Mouse (Mus musculus): ENCODE measurements around the gene Keap1. TPM values are rescaled to one million over a fixed set of nuclear protein-coding genes. Genes with fewer than 3 reads are reported as not detected.

The Keap1 gene
- polyA plus RNA-seq, 1 experiment from 2014 or later = 34.2 TPM

- 17% methylated on average over 17 of the region's 17 CpGs for WGBS
- Histone ChIP-seq H3K27me3 (ENCODE audit: control insufficient read depth, insufficient read depth, low read length) (peaks cover 52% of the 10 kb centered on the region), H3K36me3 (ENCODE audit: control insufficient read depth, insufficient read depth, low read length) (no peaks in the 10 kb centered on the region), H3K9ac (ENCODE audit: low read depth, low read length) (no peak overlapping the region), H3K4me3 (ENCODE audit: low read length) (no peak overlapping the region), H3K9me3 (ENCODE audit: control insufficient read depth, low read length) (no peaks in the 10 kb centered on the region), H3K4me2 (replicated peaks; ENCODE audit: low read depth, low read length) (no peak overlapping the region), H3K4me1 (ENCODE audit: control insufficient read depth, insufficient read depth, low read length) (no peaks in the 10 kb centered on the region), H3K27ac (ENCODE audit: low read depth, low read length) (no peak overlapping the region)
- ATAC-seq (ENCODE audit: low FRiP score, low TSS enrichment) = peak; percentile 17; the same call in 1 of the 2 replicates
Measured at GRCm38 (mm10) chr9:21249629-21250508, 10.7 kb upstream of the Keap1 start.

GRCm38 (mm10) chr9:21248326-21248725 is 9.2 kb upstream of the Keap1 start, which contains the start of gene S1pr5:
S1pr5 (minus strand) TSS chr9:21248443.
- peak within 1 kb of the TSS; percentile 26 for H3K4me3 ChIP-seq (ENCODE audit: low read length)

GRCm38 (mm10) chr9:21246342-21246741 is 7.2 kb upstream of the Keap1 start:
- ATAC-seq (ENCODE audit: low FRiP score, low TSS enrichment) = no peak
- no peak overlapping the region for H3K4me3 ChIP-seq (ENCODE audit: low read length)
- H3K27ac ChIP-seq (ENCODE audit: low read depth, low read length) = no peak overlapping the region
- H3K36me3 ChIP-seq (ENCODE audit: control insufficient read depth, insufficient read depth, low read length) = no peaks in the 10 kb centered on the region
- WGBS = 88% methylated on average over 1 of the region's 1 CpGs
- H3K4me2 ChIP-seq (replicated peaks; ENCODE audit: low read depth, low read length) = no peak overlapping the region
- peaks cover 74% of the 10 kb centered on the region for H3K27me3 ChIP-seq (ENCODE audit: control insufficient read depth, insufficient read depth, low read length)
- no peak overlapping the region for H3K9ac ChIP-seq (ENCODE audit: low read depth, low read length)
- H3K4me1 ChIP-seq (ENCODE audit: control insufficient read depth, insufficient read depth, low read length) = peaks cover 9% of the 10 kb centered on the region
- H3K9me3 ChIP-seq (ENCODE audit: control insufficient read depth, low read length) = peaks cover 3% of the 10 kb centered on the region; the same call in 1 of the 2 replicates

More at GRCm38 (mm10) chr9:21248326-21248725, 9.2 kb upstream of the Keap1 start, which contains the start of gene S1pr5:
- peaks cover 9% of the 10 kb centered on the region for H3K4me1 ChIP-seq (ENCODE audit: control insufficient read depth, insufficient read depth, low read length)
- H3K27me3 ChIP-seq (ENCODE audit: control insufficient read depth, insufficient read depth, low read length) = peaks cover 67% of the 10 kb centered on the region
- H3K27ac ChIP-seq (ENCODE audit: low read depth, low read length) = no peak within 1 kb of the TSS
- peak within 1 kb of the TSS; percentile 35 for H3K4me2 ChIP-seq (replicated peaks; ENCODE audit: low read depth, low read length)
- no peak within 1 kb of the TSS for H3K9ac ChIP-seq (ENCODE audit: low read depth, low read length)
- no peaks in the 10 kb centered on the region for H3K36me3 ChIP-seq (ENCODE audit: control insufficient read depth, insufficient read depth, low read length)
- ATAC-seq (ENCODE audit: low FRiP score, low TSS enrichment) = 0 out of 2 replicates have a peak, but pooled peaks have one; percentile 18
- H3K9me3 ChIP-seq (ENCODE audit: control insufficient read depth, low read length) = no peaks in the 10 kb centered on the region
- WGBS = under 1% methylated on average over 30 of the region's 30 CpGs

DNA sequence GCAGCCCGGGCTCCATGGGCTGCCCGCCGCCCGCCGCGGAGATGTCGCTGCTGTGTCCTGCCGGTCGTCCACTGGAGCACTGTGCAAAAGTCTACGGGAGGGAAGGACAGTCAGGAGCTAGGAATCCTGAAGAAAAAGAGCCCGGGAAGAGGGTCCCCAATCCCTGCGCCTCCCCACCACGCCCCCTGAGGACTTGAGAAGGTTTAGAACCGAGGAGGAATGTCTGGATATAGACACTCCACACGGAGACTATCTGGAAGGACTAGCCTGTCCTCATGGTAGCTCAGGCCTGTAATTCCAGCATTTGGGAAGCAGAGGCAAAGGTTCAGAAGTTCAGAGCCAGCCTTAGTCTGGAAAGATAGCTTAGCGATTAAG is 5.9 kb upstream of the Keap1 start:
- H3K9me3 ChIP-seq (ENCODE audit: control insufficient read depth, low read length) = peaks cover 3% of the 10 kb centered on the region; the same call in 1 of the 2 replicates
- H3K4me2 ChIP-seq (replicated peaks; ENCODE audit: low read depth, low read length) = peak overlapping the region; percentile 64
- ATAC-seq (ENCODE audit: low FRiP score, low TSS enrichment) = no peak
- no peaks in the 10 kb centered on the region for H3K36me3 ChIP-seq (ENCODE audit: control insufficient read depth, insufficient read depth, low read length)
- H3K4me3 ChIP-seq (ENCODE audit: low read length) = peak overlapping the region; percentile 38
- 3% methylated on average over 13 of the region's 16 CpGs for WGBS
- peaks cover 66% of the 10 kb centered on the region for H3K27me3 ChIP-seq (ENCODE audit: control insufficient read depth, insufficient read depth, low read length)
- H3K9ac ChIP-seq (ENCODE audit: low read depth, low read length) = peak overlapping the region; percentile 25; the same call in 1 of the 2 replicates
- H3K4me1 ChIP-seq (ENCODE audit: control insufficient read depth, insufficient read depth, low read length) = peaks cover 10% of the 10 kb centered on the region
- no peak overlapping the region for H3K27ac ChIP-seq (ENCODE audit: low read depth, low read length)

GRCm38 (mm10) chr9:21244428-21245112 is 5.4 kb upstream of the Keap1 start:
- Histone ChIP-seq H3K4me2 (replicated peaks; ENCODE audit: low read depth, low read length) (peak overlapping the region; percentile 64), H3K27me3 (ENCODE audit: control insufficient read depth, insufficient read depth, low read length) (peaks cover 61% of the 10 kb centered on the region), H3K4me3 (ENCODE audit: low read length) (peak overlapping the region; percentile 38), H3K9me3 (ENCODE audit: control insufficient read depth, low read length) (peaks cover 3% of the 10 kb centered on the region; the same call in 1 of the 2 replicates), H3K27ac (ENCODE audit: low read depth, low read length) (no peak overlapping the region), H3K9ac (ENCODE audit: low read depth, low read length) (peak overlapping the region; percentile 25; the same call in 1 of the 2 replicates), H3K36me3 (ENCODE audit: control insufficient read depth, insufficient read depth, low read length) (no peaks in the 10 kb centered on the region), H3K4me1 (ENCODE audit: control insufficient read depth, insufficient read depth, low read length) (peaks cover 15% of the 10 kb centered on the region)
- WGBS = under 1% methylated on average over 72 of the region's 72 CpGs
- peak; percentile 37; the same call in 1 of the 2 replicates for ATAC-seq (ENCODE audit: low FRiP score, low TSS enrichment)

GRCm38 (mm10) chr9:21243826-21244427 is 4.8 kb upstream of the Keap1 start:
- peaks cover 3% of the 10 kb centered on the region; the same call in 1 of the 2 replicates for H3K9me3 ChIP-seq (ENCODE audit: control insufficient read depth, low read length)
- ATAC-seq (ENCODE audit: low FRiP score, low TSS enrichment) = no peak
- peaks cover 15% of the 10 kb centered on the region for H3K4me1 ChIP-seq (ENCODE audit: control insufficient read depth, insufficient read depth, low read length)
- peaks cover 54% of the 10 kb centered on the region for H3K27me3 ChIP-seq (ENCODE audit: control insufficient read depth, insufficient read depth, low read length)
- H3K9ac ChIP-seq (ENCODE audit: low read depth, low read length) = peak overlapping the region; percentile 25; the same call in 1 of the 2 replicates
- H3K4me2 ChIP-seq (replicated peaks; ENCODE audit: low read depth, low read length) = peak overlapping the region; percentile 64
- H3K36me3 ChIP-seq (ENCODE audit: control insufficient read depth, insufficient read depth, low read length) = no peaks in the 10 kb centered on the region
- no peak overlapping the region for H3K27ac ChIP-seq (ENCODE audit: low read depth, low read length)
- peak overlapping the region; percentile 38 for H3K4me3 ChIP-seq (ENCODE audit: low read length)
- WGBS = 8% methylated on average over 42 of the region's 42 CpGs

DNA sequence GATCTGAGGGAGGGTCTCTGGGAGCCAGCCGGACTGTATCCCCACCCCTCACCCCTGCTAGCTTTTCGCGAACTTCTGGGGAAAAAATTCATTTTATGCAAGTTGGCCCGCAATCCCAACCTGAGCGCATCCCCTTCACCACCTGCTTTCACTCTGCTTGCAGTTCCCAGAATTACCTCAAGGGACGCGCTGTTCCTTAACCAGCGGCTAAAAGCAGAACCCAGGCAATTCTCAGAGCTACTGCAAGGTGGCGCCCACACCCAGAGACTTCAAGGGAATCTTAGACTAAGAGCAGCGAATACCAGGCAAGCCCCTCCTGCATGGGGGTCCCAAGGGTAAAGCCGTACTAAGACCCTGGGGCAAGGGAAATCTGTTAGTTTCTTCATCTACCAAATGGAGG is 2.2 kb upstream of the Keap1 start:
- no peaks in the 10 kb centered on the region; the same call in 1 of the 2 replicates for H3K36me3 ChIP-seq (ENCODE audit: control insufficient read depth, insufficient read depth, low read length)
- WGBS = 8% methylated on average over 11 of the region's 11 CpGs
- H3K9ac ChIP-seq (ENCODE audit: low read depth, low read length) = no peak overlapping the region
- peaks cover 35% of the 10 kb centered on the region for H3K27me3 ChIP-seq (ENCODE audit: control insufficient read depth, insufficient read depth, low read length)
- H3K4me3 ChIP-seq (ENCODE audit: low read length) = no peak overlapping the region
- peaks cover 3% of the 10 kb centered on the region; the same call in 1 of the 2 replicates for H3K9me3 ChIP-seq (ENCODE audit: control insufficient read depth, low read length)
- no peak overlapping the region for H3K4me2 ChIP-seq (replicated peaks; ENCODE audit: low read depth, low read length)
- ATAC-seq (ENCODE audit: low FRiP score, low TSS enrichment) = no peak
- no peak overlapping the region for H3K27ac ChIP-seq (ENCODE audit: low read depth, low read length)
- peaks cover 24% of the 10 kb centered on the region for H3K4me1 ChIP-seq (ENCODE audit: control insufficient read depth, insufficient read depth, low read length)

GRCm38 (mm10) chr9:21239465-21239848 is 296 bp upstream of the Keap1 start:
- Histone ChIP-seq H3K27ac (ENCODE audit: low read depth, low read length) (peak overlapping the region; percentile 90; the same call in 1 of the 2 replicates), H3K9ac (ENCODE audit: low read depth, low read length) (peak overlapping the region; percentile 90; the same call in 1 of the 2 replicates), H3K36me3 (ENCODE audit: control insufficient read depth, insufficient read depth, low read length) (peaks cover 11% of the 10 kb centered on the region), H3K4me1 (ENCODE audit: control insufficient read depth, insufficient read depth, low read length) (peaks cover 22% of the 10 kb centered on the region), H3K9me3 (ENCODE audit: control insufficient read depth, low read length) (peaks cover 3% of the 10 kb centered on the region; the same call in 1 of the 2 replicates), H3K4me3 (ENCODE audit: low read length) (peak overlapping the region; percentile 76), H3K4me2 (replicated peaks; ENCODE audit: low read depth, low read length) (peak overlapping the region; percentile 68), H3K27me3 (ENCODE audit: control insufficient read depth, insufficient read depth, low read length) (peaks cover 18% of the 10 kb centered on the region)
- ATAC-seq (ENCODE audit: low FRiP score, low TSS enrichment) = no peak
- WGBS = 38% methylated on average over 4 of the region's 4 CpGs
